Mouse (Mus musculus) neural tube, embryonic 10.5 days (tissue): ENCODE measurements around the gene H2al1e.
"Not testable (repeated sequence)": the region's sequence is repeated elsewhere in the genome, so short reads cannot be mapped to it uniquely, and the experiment has no call there.

Source experiments
- DNase-seq: peaks from one replicate; pipeline ENCODE4 v3.0.0-alpha.2; 2017; ENCODE audit warnings: low spot score; ENCODE audit errors: extremely low spot score

The H2al1e gene

DNA sequence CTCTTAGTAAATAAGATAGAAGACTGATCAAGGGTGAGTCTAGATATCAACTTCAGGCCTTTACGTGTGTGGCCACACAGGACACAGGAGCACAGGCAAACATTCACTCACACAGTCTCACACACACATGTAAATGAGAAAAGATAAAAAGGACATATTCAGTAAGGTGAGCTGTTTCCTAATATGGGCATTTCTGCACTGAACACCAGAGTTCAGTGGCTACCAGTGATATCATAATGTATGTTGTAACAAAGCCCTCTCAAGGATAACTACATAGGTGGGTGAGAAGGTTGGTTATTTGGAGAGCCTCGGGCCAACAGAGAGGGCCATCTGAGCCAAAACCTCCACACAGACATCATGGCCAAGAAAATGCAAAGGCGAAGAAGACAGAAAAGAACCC is at the start of gene H2al1e:
Gene H2al1e (plus strand): TSS at position 301 of the 400 bp plus-strand sequence.
- DNase-seq = not testable (repeated sequence)

DNA sequence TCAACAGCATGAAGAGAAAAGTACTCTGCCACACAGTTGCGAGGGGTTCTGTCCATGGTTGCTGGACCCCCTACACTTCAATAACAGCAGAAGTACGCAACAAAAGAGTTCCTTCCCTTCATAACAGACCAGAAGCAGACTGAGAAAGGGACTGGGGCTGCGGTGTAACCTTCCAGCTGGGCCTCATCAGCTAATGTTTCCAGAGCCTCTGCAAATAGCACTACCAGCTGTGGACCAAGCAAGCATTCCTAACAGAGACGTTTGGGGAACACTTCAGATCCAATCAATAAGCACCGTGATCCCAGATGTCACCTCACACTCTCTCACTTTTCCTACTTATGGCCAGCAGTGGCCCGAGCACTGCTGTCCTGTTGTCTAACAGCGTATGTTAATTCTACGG is 46.8 kb upstream of the H2al1e start:
- no peak for DNase-seq

DNA sequence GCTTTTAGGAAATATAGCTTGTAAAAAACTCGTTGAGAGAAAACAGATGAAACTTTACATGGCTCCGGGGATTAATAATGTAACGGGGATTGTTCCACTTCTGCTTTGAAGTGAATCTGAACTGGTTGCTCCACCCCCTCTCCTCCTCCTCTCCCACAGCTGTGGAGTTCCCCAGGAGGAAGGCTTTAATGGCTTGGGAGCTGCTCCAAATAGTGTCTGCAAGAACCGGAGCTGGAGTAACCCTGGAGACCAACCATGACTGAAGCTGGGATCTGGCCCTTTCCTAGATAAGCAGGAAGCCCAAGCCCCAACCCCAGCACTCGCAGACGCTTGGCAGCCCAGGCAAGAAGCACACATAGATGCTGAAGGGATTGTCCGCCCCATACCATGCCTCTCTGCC is 43.9 kb upstream of the H2al1e start:
- no peak for DNase-seq

DNA sequence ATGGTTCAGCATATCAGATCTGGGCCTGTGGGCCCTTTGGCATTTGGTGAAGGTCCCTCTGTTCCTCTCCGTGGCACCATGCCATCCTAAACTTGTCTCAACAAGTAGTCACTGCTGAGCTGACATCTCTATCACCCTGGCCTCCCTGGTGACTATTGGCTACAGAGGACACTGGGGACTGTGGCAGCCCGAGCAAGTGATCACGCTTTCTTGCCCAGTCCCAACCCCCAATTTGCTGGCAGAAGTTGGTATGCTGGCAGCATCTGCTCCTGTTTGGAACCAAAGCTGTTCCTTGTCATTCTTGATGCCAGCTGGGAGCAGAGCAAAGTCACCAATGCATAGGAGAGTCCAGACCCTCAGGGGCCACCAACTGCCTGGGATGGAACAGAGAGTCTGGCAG is 42.7 kb upstream of the H2al1e start:
- no peak for DNase-seq

DNA sequence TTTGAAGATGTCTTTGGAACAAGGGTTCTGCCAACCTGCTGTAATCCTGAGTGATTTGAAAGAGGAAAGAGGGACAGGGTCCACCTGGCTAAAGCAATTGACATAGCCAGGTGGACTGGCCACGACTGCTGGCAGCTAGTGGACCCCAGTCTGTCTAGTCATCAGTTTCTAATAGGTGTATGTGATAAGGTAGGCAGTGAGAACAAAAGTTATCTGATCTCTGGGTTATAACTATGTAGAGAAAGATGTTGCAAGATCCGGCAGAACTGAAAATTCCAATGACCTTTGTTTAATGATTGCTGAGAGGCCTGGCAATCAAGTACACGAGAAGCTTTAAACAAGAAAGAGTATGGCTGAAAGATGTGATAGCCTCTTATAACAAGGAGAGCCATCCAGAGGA is 38.5 kb upstream of the H2al1e start:
- DNase-seq = no peak

DNA sequence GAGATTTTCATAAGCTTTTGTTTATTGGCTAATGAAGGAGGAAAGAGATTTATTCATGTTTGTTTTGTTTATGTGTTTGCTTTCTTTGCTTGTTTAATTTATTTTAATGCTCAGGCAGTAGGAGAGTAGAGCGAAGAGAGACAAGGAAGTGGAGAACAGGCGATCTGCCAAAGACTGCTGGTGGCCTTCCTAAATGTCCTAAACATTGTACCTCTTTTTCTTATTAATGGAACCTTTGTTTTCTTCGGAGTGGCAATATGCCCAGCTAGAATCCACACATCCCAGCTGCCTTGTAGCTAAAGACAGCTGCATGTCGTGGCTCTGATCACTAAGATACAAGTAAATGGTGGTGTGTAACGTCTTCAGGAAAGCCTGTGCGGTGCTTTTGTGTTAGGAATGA is 34.7 kb upstream of the H2al1e start:
- DNase-seq = no peak

DNA sequence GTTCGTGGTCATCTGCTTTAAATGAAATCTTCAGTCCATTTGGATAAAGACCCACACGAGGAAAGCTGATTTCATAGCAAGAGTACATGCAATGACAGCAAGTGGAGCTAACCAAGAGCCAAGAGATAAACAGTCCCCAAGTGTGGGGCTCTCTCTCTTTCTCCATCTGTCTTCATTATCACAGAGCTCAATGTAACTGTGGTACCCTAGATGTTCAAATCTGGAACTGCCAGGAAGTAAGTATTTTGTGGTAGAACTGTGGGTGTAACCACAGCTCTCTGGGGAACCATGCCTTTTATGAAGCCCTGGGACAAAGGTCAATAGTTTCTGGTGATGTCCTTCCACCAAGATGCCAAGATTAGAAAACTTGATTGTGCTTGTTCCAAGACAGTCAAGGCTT is 31.0 kb upstream of the H2al1e start:
- DNase-seq = no peak

DNA sequence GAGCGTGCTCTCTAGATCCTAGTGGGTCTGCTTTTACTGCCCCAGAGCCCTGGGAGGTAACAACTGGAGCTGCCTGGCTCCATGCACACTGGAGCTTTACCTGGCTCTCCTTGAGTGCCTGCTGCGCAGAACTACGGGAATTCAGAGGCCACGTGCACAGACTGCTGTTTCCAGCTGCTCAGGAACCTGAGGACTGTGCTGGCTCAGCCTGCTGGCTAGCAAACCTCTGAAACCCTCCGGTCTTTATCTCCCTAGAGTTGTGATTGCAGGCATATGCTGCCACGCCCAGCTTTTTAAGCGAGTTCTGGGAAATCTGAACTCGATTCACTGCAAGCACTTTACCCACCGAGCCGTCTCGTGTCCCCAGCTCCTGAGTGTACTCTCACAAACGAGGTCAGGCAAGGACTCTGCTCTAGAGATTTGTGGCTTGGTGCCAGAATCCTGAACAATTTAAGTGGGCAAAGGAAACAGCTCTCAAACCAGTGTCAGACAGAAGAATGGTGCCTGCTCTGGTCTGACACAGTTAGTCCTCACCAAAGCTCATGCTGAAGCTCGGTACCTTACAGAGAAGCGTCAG is 23.3 kb upstream of the H2al1e start:
- DNase-seq = no peak

DNA sequence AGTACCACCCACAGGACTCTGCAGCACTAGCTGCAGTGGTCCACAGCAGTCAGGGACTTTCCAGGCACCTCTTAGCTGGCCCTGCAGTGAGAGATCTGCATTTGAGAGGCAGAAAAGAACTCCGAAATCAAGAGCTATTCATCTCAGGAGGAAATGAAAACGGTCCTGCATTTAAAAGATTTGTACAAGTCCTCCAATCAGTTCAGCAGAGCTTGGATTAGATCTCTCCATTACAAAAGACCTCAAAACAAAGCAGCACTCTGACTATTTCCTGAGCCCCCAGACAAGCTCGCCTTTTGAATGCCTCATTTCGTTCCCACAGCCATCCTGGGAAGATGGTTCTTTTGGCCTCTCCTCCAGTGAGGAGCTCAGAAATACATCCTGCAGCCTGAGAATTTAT is 22.5 kb upstream of the H2al1e start:
- no peak for DNase-seq

DNA sequence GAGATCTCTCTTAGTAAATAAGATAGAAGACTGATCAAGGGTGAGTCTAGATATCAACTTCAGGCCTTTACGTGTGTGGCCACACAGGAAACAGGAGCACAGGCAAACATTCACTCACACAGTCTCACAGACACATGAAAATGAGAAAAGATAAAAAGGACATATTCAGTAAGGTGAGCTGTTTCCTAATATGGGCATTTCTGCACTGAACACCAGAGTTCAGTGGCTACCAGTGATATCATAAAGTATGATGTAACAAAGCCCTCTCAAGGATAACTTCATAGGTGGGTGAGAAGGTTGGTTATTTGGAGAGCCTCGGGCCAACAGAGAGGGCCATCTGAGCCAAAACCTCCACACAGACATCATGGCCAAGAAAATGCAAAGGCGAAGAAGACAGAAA is 12.8 kb upstream of the H2al1e start, which contains the start of gene H2al1a:
Gene H2al1a (plus strand): TSS at position 301 of the 400 bp plus-strand sequence.
- not testable (repeated sequence) for DNase-seq

DNA sequence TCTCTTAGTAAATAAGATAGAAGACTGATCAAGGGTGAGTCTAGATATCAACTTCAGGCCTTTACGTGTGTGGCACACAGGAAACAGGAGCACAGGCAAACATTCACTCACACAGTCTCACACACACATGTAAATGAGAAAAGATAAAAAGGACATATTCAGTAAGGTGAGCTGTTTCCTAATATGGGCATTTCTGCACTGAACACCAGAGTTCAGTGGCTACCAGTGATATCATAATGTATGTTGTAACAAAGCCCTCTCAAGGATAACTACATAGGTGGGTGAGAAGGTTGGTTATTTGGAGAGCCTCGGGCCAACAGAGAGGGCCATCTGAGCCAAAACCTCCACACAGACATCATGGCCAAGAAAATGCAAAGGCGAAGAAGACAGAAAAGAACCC is 9.6 kb upstream of the H2al1e start, which contains the start of gene H2al1b:
Gene H2al1b (plus strand): TSS at position 301 of the 400 bp plus-strand sequence.
- not testable (repeated sequence) for DNase-seq

DNA sequence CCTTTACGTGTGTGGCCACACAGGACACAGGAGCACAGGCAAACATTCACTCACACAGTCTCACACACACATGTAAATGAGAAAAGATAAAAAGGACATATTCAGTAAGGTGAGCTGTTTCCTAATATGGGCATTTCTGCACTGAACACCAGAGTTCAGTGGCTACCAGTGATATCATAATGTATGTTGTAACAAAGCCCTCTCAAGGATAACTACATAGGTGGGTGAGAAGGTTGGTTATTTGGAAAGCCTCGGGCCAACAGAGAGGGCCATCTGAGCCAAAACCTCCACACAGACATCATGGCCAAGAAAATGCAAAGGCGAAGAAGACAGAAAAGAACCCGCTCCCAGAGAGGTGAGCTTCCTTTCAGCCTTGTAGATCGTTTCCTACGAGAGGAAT is 6.4 kb upstream of the H2al1e start, which contains the start of gene H2al1c:
Gene H2al1c (plus strand): TSS at position 301 of the 400 bp plus-strand sequence.
- DNase-seq = not testable (repeated sequence)

DNA sequence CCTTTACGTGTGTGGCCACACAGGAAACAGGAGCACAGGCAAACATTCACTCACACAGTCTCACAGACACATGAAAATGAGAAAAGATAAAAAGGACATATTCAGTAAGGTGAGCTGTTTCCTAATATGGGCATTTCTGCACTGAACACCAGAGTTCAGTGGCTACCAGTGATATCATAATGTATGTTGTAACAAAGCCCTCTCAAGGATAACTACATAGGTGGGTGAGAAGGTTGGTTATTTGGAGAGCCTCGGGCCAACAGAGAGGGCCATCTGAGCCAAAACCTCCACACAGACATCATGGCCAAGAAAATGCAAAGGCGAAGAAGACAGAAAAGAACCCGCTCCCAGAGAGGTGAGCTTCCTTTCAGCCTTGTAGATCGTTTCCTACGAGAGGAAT is 3.2 kb upstream of the H2al1e start, which contains the start of gene H2al1d:
Gene H2al1d (plus strand): TSS at position 301 of the 400 bp plus-strand sequence.
- not testable (repeated sequence) for DNase-seq

DNA sequence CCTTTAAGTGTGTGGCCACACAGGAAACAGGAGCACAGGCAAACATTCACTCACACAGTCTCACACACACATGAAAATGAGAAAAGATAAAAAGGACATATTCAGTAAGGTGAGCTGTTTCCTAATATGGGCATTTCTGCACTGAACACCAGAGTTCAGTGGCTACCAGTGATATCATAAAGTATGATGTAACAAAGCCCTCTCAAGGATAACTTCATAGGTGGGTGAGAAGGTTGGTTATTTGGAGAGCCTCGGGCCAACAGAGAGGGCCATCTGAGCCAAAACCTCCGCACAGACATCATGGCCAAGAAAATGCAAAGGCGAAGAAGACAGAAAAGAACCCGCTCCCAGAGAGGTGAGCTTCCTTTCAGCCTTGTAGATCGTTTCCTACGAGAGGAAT is 3.1 kb downstream of the H2al1e start, which contains the start of gene H2al1f:
Gene H2al1f (plus strand): TSS at position 301 of the 400 bp plus-strand sequence.
- DNase-seq = not testable (repeated sequence)

DNA sequence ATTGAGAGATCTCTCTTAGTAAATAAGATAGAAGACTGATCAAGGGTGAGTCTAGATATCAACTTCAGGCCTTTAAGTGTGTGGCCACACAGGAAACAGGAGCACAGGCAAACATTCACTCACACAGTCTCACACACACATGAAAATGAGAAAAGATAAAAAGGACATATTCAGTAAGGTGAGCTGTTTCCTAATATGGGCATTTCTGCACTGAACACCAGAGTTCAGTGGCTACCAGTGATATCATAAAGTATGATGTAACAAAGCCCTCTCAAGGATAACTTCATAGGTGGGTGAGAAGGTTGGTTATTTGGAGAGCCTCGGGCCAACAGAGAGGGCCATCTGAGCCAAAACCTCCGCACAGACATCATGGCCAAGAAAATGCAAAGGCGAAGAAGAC is 6.2 kb downstream of the H2al1e start, which contains the start of gene H2al1g:
Gene H2al1g (plus strand): TSS at position 301 of the 400 bp plus-strand sequence.
- DNase-seq = not testable (repeated sequence)

DNA sequence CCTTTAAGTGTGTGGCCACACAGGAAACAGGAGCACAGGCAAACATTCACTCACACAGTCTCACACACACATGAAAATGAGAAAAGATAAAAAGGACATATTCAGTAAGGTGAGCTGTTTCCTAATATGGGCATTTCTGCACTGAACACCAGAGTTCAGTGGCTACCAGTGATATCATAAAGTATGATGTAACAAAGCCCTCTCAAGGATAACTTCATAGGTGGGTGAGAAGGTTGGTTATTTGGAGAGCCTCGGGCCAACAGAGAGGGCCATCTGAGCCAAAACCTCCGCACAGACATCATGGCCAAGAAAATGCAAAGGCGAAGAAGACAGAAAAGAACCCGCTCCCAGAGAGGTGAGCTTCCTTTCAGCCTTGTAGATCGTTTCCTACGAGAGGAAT is 9.5 kb downstream of the H2al1e start, which contains the start of gene H2al1h:
Gene H2al1h (plus strand): TSS at position 301 of the 400 bp plus-strand sequence.
- not testable (repeated sequence) for DNase-seq

DNA sequence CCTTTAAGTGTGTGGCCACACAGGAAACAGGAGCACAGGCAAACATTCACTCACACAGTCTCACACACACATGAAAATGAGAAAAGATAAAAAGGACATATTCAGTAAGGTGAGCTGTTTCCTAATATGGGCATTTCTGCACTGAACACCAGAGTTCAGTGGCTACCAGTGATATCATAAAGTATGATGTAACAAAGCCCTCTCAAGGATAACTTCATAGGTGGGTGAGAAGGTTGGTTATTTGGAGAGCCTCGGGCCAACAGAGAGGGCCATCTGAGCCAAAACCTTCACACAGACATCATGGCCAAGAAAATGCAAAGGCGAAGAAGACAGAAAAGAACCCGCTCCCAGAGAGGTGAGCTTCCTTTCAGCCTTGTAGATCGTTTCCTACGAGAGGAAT is 12.6 kb downstream of the H2al1e start, which contains the start of gene H2al1i:
Gene H2al1i (plus strand): TSS at position 301 of the 400 bp plus-strand sequence.
- not testable (repeated sequence) for DNase-seq

DNA sequence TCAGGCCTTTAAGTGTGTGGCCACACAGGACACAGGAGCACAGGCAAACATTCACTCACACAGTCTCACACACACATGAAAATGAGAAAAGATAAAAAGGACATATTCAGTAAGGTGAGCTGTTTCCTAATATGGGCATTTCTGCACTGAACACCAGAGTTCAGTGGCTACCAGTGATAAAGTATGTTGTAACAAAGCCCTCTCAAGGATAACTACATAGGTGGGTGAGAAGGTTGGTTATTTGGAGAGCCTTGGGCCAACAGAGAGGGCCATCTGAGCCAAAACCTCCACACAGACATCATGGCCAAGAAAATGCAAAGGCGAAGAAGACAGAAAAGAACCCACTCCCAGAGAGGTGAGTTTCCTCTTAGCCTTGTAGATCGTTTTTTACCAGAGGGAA is 15.8 kb downstream of the H2al1e start, which contains the start of gene H2al1j:
Gene H2al1j (plus strand): TSS at position 301 of the 400 bp plus-strand sequence.
- DNase-seq = not testable (repeated sequence)

DNA sequence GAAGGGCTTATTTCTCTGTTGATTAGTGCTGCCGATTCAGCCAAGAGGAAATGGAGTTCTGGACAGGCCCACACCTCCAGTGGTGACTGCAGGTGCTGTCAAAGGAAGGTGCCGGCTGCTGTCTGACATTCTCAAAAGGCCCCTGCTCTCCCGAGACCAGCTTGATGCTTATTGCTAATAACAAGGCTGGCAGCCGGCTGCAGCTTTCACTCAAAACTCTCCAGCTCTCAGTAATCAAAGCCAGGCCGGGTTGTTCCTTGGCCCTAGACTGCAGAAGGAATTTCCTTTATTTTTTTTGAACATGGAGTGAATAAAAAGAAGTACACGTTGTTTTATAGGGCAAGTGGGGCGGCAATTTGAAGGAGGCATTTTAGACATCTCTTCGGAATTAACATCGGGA is 34.0 kb downstream of the H2al1e start:
- DNase-seq = no peak

DNA sequence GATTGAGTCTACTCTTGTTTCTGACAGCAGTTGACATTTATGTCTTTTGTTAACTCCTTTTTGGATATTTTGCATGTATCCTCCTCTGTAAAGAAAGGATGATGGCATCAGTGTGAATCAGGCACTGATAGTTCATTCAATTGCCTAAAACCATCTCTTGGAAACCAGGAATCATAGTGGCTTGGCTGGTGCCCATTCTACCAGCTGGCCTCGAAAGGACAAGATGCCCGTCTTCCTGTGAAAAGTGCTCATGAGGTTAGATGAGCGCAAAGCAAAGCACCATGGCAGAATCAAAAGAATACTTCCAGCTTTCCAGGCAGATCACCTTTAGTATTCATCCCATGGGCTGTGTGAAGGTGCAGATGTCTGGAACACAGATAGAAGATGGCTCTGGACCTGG is 35.0 kb downstream of the H2al1e start:
- DNase-seq = no peak

DNA sequence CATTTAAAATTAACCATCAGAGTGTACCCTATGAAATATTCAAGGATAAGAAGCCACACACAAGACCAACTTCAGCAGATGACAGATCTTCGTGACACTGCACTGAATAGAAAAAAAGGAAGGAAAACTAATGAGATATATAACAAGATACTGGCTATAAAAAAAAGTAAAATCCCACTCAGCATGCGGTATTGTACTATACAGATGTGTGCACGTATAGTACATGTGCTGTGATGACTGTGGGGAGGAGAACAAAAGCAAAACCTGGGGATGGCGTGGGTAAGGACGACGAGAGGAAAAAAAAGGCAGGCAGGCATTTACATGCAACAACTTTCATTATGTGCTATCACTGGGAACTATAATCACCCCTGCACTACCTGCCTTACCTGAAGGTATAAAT is 49.1 kb downstream of the H2al1e start:
- DNase-seq = no peak

DNA sequence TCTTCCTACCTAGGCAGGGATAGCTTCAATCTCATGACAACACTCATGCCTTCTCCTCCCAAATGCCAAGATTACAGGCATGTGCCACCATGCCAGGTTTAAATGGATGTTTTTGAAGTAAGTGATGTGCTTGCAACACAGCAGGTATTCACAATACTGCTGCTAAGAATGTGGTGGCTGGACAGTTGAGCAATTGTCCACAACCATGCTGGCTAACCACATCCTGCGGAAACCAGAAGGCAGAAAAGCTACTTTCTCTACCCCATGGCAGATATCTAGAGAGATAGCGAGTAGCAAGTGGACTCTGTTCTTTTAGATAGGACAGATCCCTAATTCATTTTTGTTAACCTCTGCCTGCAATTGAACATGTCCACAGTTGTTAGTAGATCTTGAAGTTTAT is 49.5 kb downstream of the H2al1e start:
- DNase-seq = no peak
